Mouse (Mus musculus): ENCODE data around the gene Ski. TPM values are rescaled to one million over a fixed set of nuclear protein-coding genes. Genes with fewer than 3 reads are reported as not detected.
"Not testable (repeated sequence)": the region's sequence is repeated elsewhere in the genome, so short reads cannot be mapped to it uniquely, and the experiment has no call there.

Ski gene
- total and polyA plus RNA-seq, 2 experiments, result 4.2 to 19.5 TPM

DNA sequence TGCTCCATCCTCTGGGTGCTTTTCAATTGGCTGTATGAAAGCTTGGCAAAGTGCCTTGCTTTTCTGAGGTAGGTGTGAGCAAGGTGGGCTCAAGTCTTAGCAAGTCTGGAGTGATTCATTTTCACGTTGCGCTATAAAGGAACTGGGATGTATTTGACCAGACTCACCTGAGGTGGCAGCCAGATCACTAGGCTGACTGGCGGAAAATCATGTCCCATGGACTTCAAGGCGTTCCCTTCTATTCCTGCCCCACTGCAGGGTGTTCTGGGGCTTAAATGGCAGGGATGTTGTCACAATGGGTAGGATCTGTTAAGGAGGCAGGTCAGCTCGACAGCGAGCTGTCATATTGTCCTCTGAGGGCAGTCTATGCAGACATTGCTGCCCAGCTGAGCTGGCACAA lies 29.9 kb upstream of the Ski start:
- peaks cover 5% of the 10 kb centered on the region for H3K4me1 ChIP-seq (ENCODE audit: control insufficient read depth, insufficient read depth, low read length)
- no peaks in the 10 kb centered on the region for H3K36me3 ChIP-seq (ENCODE audit: control insufficient read depth, insufficient read depth, low read length)
- H3K4me3 ChIP-seq (ENCODE audit: insufficient read depth, low read depth, low read length), result no peak overlapping the region
- H3K27me3 ChIP-seq (ENCODE audit: control insufficient read depth, insufficient read depth, low read length), result no peaks in the 10 kb centered on the region
- DNase-seq (ENCODE audit: extremely low read depth, low read depth, low spot score), result no peak
- TF ChIP-seq POLR2A (IDR thresholded peaks at IDR 0.05; ENCODE audit: extremely low read depth, insufficient read depth, low read length), result no peak
- no peak for TF ChIP-seq CTCF (IDR thresholded peaks at IDR 0.05; ENCODE audit: low read depth, low read length)
- no peak overlapping the region for H3K27ac ChIP-seq (replicated peaks; ENCODE audit: insufficient read depth, low read depth, low read length)
- H3K79me2 ChIP-seq (ENCODE audit: control insufficient read depth, insufficient read depth, low read length), result no peaks in the 10 kb centered on the region
- 92% methylated on average over 6 of the region's 6 CpGs for WGBS
- no peak overlapping the region for H3K9ac ChIP-seq (ENCODE audit: low read depth, low read length)

DNA sequence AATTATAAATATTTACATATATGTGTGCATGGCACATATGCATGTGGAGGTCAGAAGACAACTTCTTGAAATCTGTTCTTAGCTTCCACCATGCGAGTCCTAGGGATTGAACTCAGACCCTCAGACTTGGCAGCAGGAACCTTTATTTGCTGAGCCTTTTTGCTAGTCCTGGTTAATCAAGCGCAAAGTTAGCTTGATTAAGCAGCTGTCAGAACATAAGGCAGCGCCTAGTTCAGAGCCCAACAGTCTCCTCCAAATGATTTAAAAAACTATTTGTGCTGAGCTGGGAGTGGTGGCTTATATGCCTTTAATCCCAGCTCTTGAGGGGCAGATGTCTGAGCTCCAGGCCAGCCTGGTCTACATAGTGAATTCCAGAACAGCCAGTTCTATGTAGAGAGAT lies 28.8 kb upstream of the Ski start:
- peaks cover 5% of the 10 kb centered on the region for H3K4me1 ChIP-seq (ENCODE audit: control insufficient read depth, insufficient read depth, low read length)
- TF ChIP-seq POLR2A (IDR thresholded peaks at IDR 0.05; ENCODE audit: extremely low read depth, insufficient read depth, low read length), result no peak
- 87% methylated on average over 3 of the region's 3 CpGs for WGBS
- H3K27me3 ChIP-seq (ENCODE audit: control insufficient read depth, insufficient read depth, low read length), result no peaks in the 10 kb centered on the region
- no peaks in the 10 kb centered on the region for H3K79me2 ChIP-seq (ENCODE audit: control insufficient read depth, insufficient read depth, low read length)
- no peaks in the 10 kb centered on the region for H3K36me3 ChIP-seq (ENCODE audit: control insufficient read depth, insufficient read depth, low read length)
- no peak for DNase-seq (ENCODE audit: extremely low read depth, low read depth, low spot score)
- H3K27ac ChIP-seq (replicated peaks; ENCODE audit: insufficient read depth, low read depth, low read length), result no peak overlapping the region
- no peak overlapping the region for H3K4me3 ChIP-seq (ENCODE audit: insufficient read depth, low read depth, low read length)
- no peak overlapping the region for H3K9ac ChIP-seq (ENCODE audit: low read depth, low read length)

DNA sequence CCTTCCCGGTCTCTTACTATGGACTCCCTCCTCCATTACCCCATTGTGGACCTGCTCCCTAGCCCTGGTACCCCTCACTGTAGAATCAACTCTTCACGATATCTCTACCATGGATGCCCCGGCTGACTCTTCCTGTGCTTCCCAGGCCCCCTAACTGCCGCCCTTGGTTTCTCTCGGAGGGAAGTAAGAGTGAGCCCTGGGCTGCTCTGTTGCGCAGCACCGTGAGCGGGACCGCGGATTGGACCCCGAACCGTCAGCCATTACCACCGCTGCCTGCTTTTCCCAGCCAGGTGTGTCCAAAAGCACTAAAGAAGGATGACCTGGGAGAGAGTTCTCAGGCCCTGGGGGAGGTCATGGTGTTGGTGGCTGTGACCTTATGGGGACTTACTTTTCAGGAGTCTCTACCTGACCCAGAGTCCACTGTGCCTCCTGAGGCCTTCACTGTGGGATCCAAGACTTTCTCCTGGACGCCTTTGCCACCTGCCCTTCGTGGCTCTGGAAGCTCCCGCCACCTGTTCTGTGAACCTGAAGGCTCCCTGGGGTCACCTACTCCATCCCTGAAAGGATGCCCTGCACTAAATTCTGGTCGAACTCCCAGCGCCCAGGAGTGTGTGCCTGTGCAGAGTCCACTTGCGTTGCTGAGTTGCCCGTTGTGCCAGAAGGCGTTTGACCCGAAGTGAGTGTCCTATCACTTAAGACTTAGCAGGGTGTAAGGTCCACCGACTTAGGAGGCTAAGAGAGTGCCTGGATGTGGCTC lies 28.1 kb upstream of the Ski start:
- Histone ChIP-seq H3K9ac (ENCODE audit: low read depth, low read length) (peak overlapping the region; percentile 74), H3K79me2 (ENCODE audit: control insufficient read depth, insufficient read depth, low read length) (no peaks in the 10 kb centered on the region), H3K27ac (replicated peaks; ENCODE audit: insufficient read depth, low read depth, low read length) (peak overlapping the region; percentile 73), H3K4me1 (ENCODE audit: control insufficient read depth, insufficient read depth, low read length) (peaks cover 9% of the 10 kb centered on the region), H3K36me3 (ENCODE audit: control insufficient read depth, insufficient read depth, low read length) (no peaks in the 10 kb centered on the region), H3K4me3 (ENCODE audit: insufficient read depth, low read depth, low read length) (peak overlapping the region; percentile 72), H3K27me3 (ENCODE audit: control insufficient read depth, insufficient read depth, low read length) (no peaks in the 10 kb centered on the region)
- WGBS, result 14% methylated on average over 23 of the region's 23 CpGs
- TF ChIP-seq POLR2A (IDR thresholded peaks at IDR 0.05; ENCODE audit: extremely low read depth, insufficient read depth, low read length), result no peak
- TF ChIP-seq CTCF (IDR thresholded peaks at IDR 0.05; ENCODE audit: low read depth, low read length), result no peak
- DNase-seq (ENCODE audit: extremely low read depth, low read depth, low spot score), result no peak

DNA sequence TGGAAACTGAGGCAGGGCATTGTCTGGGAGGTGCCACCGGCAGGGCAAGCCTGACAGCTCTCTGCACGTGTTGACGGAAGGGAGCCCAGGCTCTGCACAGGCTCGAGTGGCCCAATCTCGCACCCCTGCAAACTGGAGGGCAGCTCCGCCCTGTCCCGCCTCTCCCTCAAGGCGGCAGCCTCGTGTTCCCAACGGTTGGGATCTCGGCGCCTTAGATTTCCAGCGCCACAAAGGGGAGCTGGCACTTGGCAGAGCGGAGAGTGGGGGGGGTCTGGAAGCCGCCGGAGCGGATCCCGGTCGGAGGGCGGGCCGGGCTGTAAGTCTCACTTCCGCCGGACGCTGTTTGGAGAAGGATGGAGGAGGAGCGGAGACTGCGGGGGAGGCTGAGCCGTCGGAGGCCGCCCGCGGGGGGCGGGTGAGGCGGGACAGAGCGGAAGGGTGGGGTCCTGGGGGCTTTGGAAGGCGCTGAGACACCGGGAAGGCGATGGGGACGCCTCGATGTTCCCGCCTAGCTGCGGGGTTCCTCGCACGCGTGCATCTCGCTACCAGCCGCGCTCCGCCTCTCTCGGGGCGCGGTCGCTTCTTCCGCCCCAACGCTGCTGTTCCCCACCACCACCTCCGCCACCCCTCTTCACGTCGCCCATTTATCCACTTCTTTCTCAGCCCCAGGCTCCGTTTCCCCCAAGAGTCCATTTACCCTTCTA lies 27.4 kb upstream of the Ski start, which contains the start of gene Faap20:
Gene Faap20, plus strand, starts transcription at position 155 of the 704 bp plus-strand sequence.
- under 1% methylated on average over 52 of the region's 58 CpGs for WGBS
- H3K4me3 ChIP-seq (ENCODE audit: insufficient read depth, low read depth, low read length), result peak within 1 kb of the TSS; percentile 72
- H3K27me3 ChIP-seq (ENCODE audit: control insufficient read depth, insufficient read depth, low read length), result no peaks in the 10 kb centered on the region
- H3K9ac ChIP-seq (ENCODE audit: low read depth, low read length), result peak within 1 kb of the TSS; percentile 74
- peaks cover 11% of the 10 kb centered on the region for H3K4me1 ChIP-seq (ENCODE audit: control insufficient read depth, insufficient read depth, low read length)
- DNase-seq (ENCODE audit: extremely low read depth, low read depth, low spot score), result peak; percentile 51
- TF ChIP-seq CTCF (IDR thresholded peaks at IDR 0.05; ENCODE audit: low read depth, low read length), result no peak
- TF ChIP-seq POLR2A (IDR thresholded peaks at IDR 0.05; ENCODE audit: extremely low read depth, insufficient read depth, low read length), result 0 out of 2 replicates have a peak, but pooled peaks have one; percentile 34
- peak within 1 kb of the TSS; percentile 73 for H3K27ac ChIP-seq (replicated peaks; ENCODE audit: insufficient read depth, low read depth, low read length)
- no peaks in the 10 kb centered on the region for H3K36me3 ChIP-seq (ENCODE audit: control insufficient read depth, insufficient read depth, low read length)
- no peaks in the 10 kb centered on the region for H3K79me2 ChIP-seq (ENCODE audit: control insufficient read depth, insufficient read depth, low read length)

DNA sequence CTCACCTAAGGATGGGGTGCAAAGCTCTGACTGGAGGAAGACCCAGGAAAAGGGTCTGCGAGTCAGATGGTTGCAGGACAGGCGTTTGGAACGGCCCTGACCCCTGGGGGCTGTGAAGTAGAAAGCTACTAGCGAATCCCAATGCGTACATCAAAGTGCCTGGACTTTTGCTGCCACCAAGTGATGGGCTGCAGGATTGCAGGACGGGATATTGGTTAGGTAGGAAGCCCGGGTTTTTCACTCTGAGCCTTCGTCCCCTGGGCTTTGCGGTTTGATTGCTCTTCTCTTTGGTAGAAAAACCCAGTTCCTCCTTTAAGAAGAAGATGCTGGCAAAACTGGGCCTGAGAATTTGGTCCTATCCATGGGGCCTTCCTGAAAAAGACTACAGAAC lies 26.9 kb upstream of the Ski start:
- peak overlapping the region; percentile 66 for H3K27ac ChIP-seq (replicated peaks; ENCODE audit: insufficient read depth, low read depth, low read length)
- peak overlapping the region; percentile 74 for H3K9ac ChIP-seq (ENCODE audit: low read depth, low read length)
- no peaks in the 10 kb centered on the region for H3K27me3 ChIP-seq (ENCODE audit: control insufficient read depth, insufficient read depth, low read length)
- H3K79me2 ChIP-seq (ENCODE audit: control insufficient read depth, insufficient read depth, low read length), result no peaks in the 10 kb centered on the region
- TF ChIP-seq POLR2A (IDR thresholded peaks at IDR 0.05; ENCODE audit: extremely low read depth, insufficient read depth, low read length), result no peak
- TF ChIP-seq CTCF (IDR thresholded peaks at IDR 0.05; ENCODE audit: low read depth, low read length), result peak; percentile 96
- WGBS, result 0% methylated on average over 9 of the region's 9 CpGs
- peak overlapping the region; percentile 72 for H3K4me3 ChIP-seq (ENCODE audit: insufficient read depth, low read depth, low read length)
- peaks cover 11% of the 10 kb centered on the region for H3K4me1 ChIP-seq (ENCODE audit: control insufficient read depth, insufficient read depth, low read length)
- DNase-seq (ENCODE audit: extremely low read depth, low read depth, low spot score), result peak; percentile 70
- H3K36me3 ChIP-seq (ENCODE audit: control insufficient read depth, insufficient read depth, low read length), result no peaks in the 10 kb centered on the region

DNA sequence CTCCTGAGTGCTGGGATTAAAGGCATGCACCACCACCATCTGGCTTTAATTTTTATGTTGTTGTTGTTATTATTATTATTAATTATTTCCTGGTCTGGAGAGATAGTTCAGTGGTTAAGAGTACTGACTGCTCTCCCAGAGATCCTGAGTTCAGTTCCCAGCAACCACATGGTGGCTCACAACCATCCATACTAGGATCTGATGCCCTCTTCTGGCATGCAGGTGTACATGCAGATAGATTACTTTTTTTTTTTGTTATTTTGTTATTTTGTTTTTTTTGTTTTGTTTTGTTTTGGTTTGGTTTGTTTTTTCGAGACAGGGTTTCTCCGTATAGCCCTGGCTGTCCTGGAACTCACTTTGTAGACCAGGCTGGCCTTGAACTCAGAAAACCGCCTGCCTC lies 25.7 kb upstream of the Ski start:
- not testable (repeated sequence) for DNase-seq (ENCODE audit: extremely low read depth, low read depth, low spot score); H3K36me3 ChIP-seq (ENCODE audit: control insufficient read depth, insufficient read depth, low read length); H3K4me3 ChIP-seq (ENCODE audit: insufficient read depth, low read depth, low read length); H3K27ac ChIP-seq (replicated peaks; ENCODE audit: insufficient read depth, low read depth, low read length); H3K79me2 ChIP-seq (ENCODE audit: control insufficient read depth, insufficient read depth, low read length); H3K9ac ChIP-seq (ENCODE audit: low read depth, low read length); H3K27me3 ChIP-seq (ENCODE audit: control insufficient read depth, insufficient read depth, low read length)
- WGBS, result 94% methylated on average over 3 of the region's 3 CpGs
- H3K4me1 ChIP-seq (ENCODE audit: control insufficient read depth, insufficient read depth, low read length), result peaks cover 11% of the 10 kb centered on the region
